Comparison of ENCODE assay signal across 22 mouse cellular contexts in genomic region chr2:3707236-3707635, GRCm38 (mm10).
"Had no signal": no experiment of that assay in that cellular context is flagged by ENCODE, and none has a peak within 500 bp of the region (broad histone marks: within the 10 kb centered on the region; RNA-seq: fewer than 3 reads in every experiment).

No protein-coding gene starts in this region.

- H3K27ac ChIP-seq: kidney, postnatal 0 days; layer of hippocampus, adult 2 months; left cerebral cortex, adult 2 months; limb, embryonic 12.5 days; limb, embryonic 15.5 days; liver, embryonic 14.5 days; lung, embryonic 15.5 days; midbrain, embryonic 10.5 days; midbrain, embryonic 13.5 days; neural tube, embryonic 13.5 days; stomach, embryonic 15.5 days had no signal

- H3K27me3 ChIP-seq: limb, embryonic 15.5 days; lung, embryonic 15.5 days; megakaryocyte, embryonic 14.5 days; midbrain, embryonic 13.5 days; neural tube, embryonic 13.5 days; stomach, embryonic 15.5 days had no signal

- H3K36me3 ChIP-seq: limb, embryonic 12.5 days; limb, embryonic 15.5 days; lung, embryonic 15.5 days; midbrain, embryonic 10.5 days; midbrain, embryonic 13.5 days; neural tube, embryonic 13.5 days; stomach, embryonic 15.5 days had no signal

- H3K4me3 ChIP-seq: layer of hippocampus, adult 2 months; left cerebral cortex, adult 2 months; limb, embryonic 12.5 days; limb, embryonic 15.5 days; lung, embryonic 15.5 days; megakaryocyte, embryonic 14.5 days; midbrain, embryonic 10.5 days; midbrain, embryonic 13.5 days; neural tube, embryonic 13.5 days; stomach, embryonic 15.5 days had no signal

- DNase-seq: kidney, adult 2 months; kidney, postnatal 25 days; layer of hippocampus, postnatal 36 days; liver, postnatal 0 days; lung, postnatal 10 days; lung, postnatal 36 days; right cerebral cortex, postnatal 4 days; thymus, postnatal 25 days had no signal

- ATAC-seq: intestine, postnatal 0 days; liver, postnatal 0 days; midbrain, embryonic 13.5 days had no signal

- H3K4me1 ChIP-seq: limb, embryonic 15.5 days; midbrain, embryonic 10.5 days; midbrain, embryonic 13.5 days; neural tube, embryonic 13.5 days; stomach, embryonic 15.5 days had no signal

- H3K9me3 ChIP-seq: limb, embryonic 12.5 days; limb, embryonic 15.5 days; lung, embryonic 15.5 days; megakaryocyte, embryonic 14.5 days; midbrain, embryonic 10.5 days; midbrain, embryonic 13.5 days; neural tube, embryonic 13.5 days; stomach, embryonic 15.5 days had no signal

- H3K9ac ChIP-seq: limb, embryonic 12.5 days; limb, embryonic 15.5 days; liver, embryonic 14.5 days; liver, postnatal 0 days; lung, embryonic 15.5 days; midbrain, embryonic 13.5 days; neural tube, embryonic 13.5 days; stomach, embryonic 15.5 days had no signal

- H3K4me2 ChIP-seq: limb, embryonic 12.5 days; limb, embryonic 15.5 days; liver, embryonic 11.5 days; lung, embryonic 15.5 days; midbrain, embryonic 13.5 days; neural tube, embryonic 13.5 days; stomach, embryonic 15.5 days had no signal
